Mouse (Mus musculus) natural killer cell, adult 2 months (primary cell): ENCODE data around the gene Ccar1.
"Not testable (repeated sequence)": the region's sequence is repeated elsewhere in the genome, so short reads cannot be mapped to it uniquely, and the experiment has no call there.

ENCODE experiments used
- DNase-seq, 2 experiments: peaks; one replicate each; pipeline ENCODE4 v3.0.0; 2022; ENCODE audit warnings: low spot score in 2 of 2

Gene Ccar1

GRCm38 (mm10) chr10:62725771-62726687 is 66.1 kb downstream of the Ccar1 start, which contains the start of gene Stox1:
Gene Stox1 (minus strand): TSS chr10:62726128.
- DNase-seq, result peak in 1 of 2 experiments; percentile 10

GRCm38 (mm10) chr10:62724936-62725335 is 67.2 kb downstream of the Ccar1 start:
- no peak for DNase-seq

DNA sequence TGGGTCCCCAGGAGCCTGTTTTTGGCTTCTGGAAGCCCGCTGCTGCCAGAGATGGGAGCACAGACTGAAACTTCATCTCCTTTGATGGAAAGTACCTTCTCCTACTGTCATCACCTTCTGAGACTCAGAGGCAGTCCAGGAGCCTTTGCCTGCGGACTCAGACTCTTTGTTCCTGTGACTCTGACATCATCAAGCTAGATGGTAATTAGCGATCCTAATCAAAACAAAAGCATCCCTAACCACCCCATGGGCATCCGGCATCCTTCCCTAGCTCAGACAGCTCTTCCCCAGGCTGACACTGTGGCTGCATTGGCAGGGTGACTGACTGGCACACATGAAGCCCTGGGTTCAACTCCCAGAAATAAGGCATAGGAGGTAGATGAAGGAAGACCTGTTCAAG is 69.4 kb downstream of the Ccar1 start:
- no peak for DNase-seq

DNA sequence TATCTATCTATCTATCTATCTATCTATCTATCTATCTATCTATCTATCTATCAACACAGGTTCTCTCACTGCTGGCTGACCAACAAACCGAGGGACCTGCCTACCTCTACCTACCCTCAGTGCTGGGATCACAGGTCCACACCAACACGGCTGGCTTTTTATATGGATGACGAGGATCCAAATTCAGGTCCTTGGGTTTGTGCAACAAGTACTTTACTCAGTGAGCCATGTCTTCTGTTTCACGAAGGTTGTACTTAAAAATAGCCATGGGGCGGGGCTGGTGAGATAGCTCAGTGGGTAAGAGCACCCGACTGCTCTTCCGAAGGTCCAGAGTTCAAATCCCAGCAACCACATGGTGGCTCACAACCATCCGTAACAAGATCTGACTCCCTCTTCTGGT is 71.5 kb downstream of the Ccar1 start:
- DNase-seq, result not testable (repeated sequence)

- no peak for DNase-seq
Measured at GRCm38 (mm10) chr10:62713457-62713856, 78.6 kb downstream of the Ccar1 start.

DNA sequence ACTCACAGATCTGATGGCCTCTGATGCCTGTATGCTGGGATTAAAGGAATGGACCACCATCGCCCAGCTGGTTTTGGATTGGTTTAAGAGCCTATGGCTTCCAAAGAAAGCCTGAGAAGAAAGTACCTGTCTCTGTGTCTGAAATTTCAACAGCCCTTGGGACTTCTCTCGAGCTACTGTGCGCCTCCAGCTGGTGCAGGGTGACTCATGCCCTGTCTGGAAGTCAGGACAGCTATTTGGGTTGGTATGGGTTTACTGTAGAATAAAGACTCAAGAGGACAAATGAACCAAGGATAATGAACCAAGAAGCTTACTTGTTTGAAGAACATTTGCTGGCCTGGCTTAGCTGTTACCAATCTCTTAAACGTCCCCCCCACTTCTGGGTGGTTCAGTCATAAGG is 88.5 kb downstream of the Ccar1 start:
- DNase-seq, result no peak

- no peak for DNase-seq
Measured at GRCm38 (mm10) chr10:62702436-62702835, 89.7 kb downstream of the Ccar1 start.
